Mouse (Mus musculus): ENCODE results near the gene Spint3. TPM values are rescaled to one million over a fixed set of nuclear protein-coding genes. Genes with fewer than 3 reads are reported as not detected.

Spint3 gene
- total RNA-seq, 2 experiments from 2014 or later: not detected

Other genes with a start within 250 kb of the Spint3 start
- gene Svs5, start 240.7 kb downstream of the Spint3 start, total RNA-seq (2015; ENCODE audit: low replicate concordance): not detected in 2 replicates
- not detected in 2 replicates for gene Svs5, start 240.7 kb downstream of the Spint3 start, total RNA-seq (2017; ENCODE audit: low replicate concordance)
- 78.0 and 99.7 TPM in 2 replicates for gene Slpi, start 184.4 kb downstream of the Spint3 start, total RNA-seq (2015; ENCODE audit: low replicate concordance)
- 6.9 and 12.7 TPM in 2 replicates for gene Slpi, start 184.4 kb downstream of the Spint3 start, total RNA-seq (2017; ENCODE audit: low replicate concordance)
- gene Rbpjl, start 170.3 kb downstream of the Spint3 start, total RNA-seq (2015; ENCODE audit: low replicate concordance): not detected in 2 replicates
- gene Rbpjl, start 170.3 kb downstream of the Spint3 start, total RNA-seq (2017; ENCODE audit: low replicate concordance): not detected in 2 replicates
- not detected in 2 replicates for gene Matn4, start 168.3 kb downstream of the Spint3 start, total RNA-seq (2015; ENCODE audit: low replicate concordance)
- not detected in 2 replicates for gene Matn4, start 168.3 kb downstream of the Spint3 start, total RNA-seq (2017; ENCODE audit: low replicate concordance)
- 0.38 and 0.42 TPM in 2 replicates for gene Sdc4, start 129.6 kb downstream of the Spint3 start, total RNA-seq (2015; ENCODE audit: low replicate concordance)
- gene Sdc4, start 129.6 kb downstream of the Spint3 start, total RNA-seq (2017; ENCODE audit: low replicate concordance): 0.09 and 0.98 TPM in 2 replicates
- gene Sys1, start 116.5 kb downstream of the Spint3 start, total RNA-seq (2015; ENCODE audit: low replicate concordance): 7.1 and 9.8 TPM in 2 replicates
- gene Sys1, start 116.5 kb downstream of the Spint3 start, total RNA-seq (2017; ENCODE audit: low replicate concordance): 3.7 and 17.0 TPM in 2 replicates
- not detected in 2 replicates for gene Gm20458, start 112.5 kb downstream of the Spint3 start, total RNA-seq (2015; ENCODE audit: low replicate concordance)
- not detected in 2 replicates for gene Gm20458, start 112.5 kb downstream of the Spint3 start, total RNA-seq (2017; ENCODE audit: low replicate concordance)
- not detected in 2 replicates for gene Trp53tg5, start 99.7 kb downstream of the Spint3 start, total RNA-seq (2015; ENCODE audit: low replicate concordance)
- not detected in 2 replicates for gene Trp53tg5, start 99.7 kb downstream of the Spint3 start, total RNA-seq (2017; ENCODE audit: low replicate concordance)
- gene Dbndd2, start 87.4 kb downstream of the Spint3 start, total RNA-seq (2015; ENCODE audit: low replicate concordance): 2.1 TPM in 1 of 2 replicates, not detected in the other
- gene Dbndd2, start 87.4 kb downstream of the Spint3 start, total RNA-seq (2017; ENCODE audit: low replicate concordance): 0.84 and 3.9 TPM in 2 replicates
- gene Pigt, start 75.9 kb downstream of the Spint3 start, total RNA-seq (2015; ENCODE audit: low replicate concordance): 13.6 and 17.1 TPM in 2 replicates
- gene Pigt, start 75.9 kb downstream of the Spint3 start, total RNA-seq (2017; ENCODE audit: low replicate concordance): 7.0 and 8.6 TPM in 2 replicates
- gene Wfdc2, start 11.0 kb downstream of the Spint3 start, total RNA-seq (2015; ENCODE audit: low replicate concordance): not detected in 2 replicates
- gene Wfdc2, start 11.0 kb downstream of the Spint3 start, total RNA-seq (2017; ENCODE audit: low replicate concordance): not detected in 2 replicates
- gene Wfdc6a, start 12.0 kb upstream of the Spint3 start, total RNA-seq (2015; ENCODE audit: low replicate concordance): not detected in 2 replicates
- gene Wfdc6a, start 12.0 kb upstream of the Spint3 start, total RNA-seq (2017; ENCODE audit: low replicate concordance): not detected in 2 replicates
- gene Eppin, start 20.1 kb upstream of the Spint3 start, total RNA-seq (2015; ENCODE audit: low replicate concordance): not detected in 2 replicates
- gene Eppin, start 20.1 kb upstream of the Spint3 start, total RNA-seq (2017; ENCODE audit: low replicate concordance): not detected in 2 replicates
- gene Wfdc6b, start 40.1 kb upstream of the Spint3 start, total RNA-seq (2015; ENCODE audit: low replicate concordance): not detected in 2 replicates
- not detected in 2 replicates for gene Wfdc6b, start 40.1 kb upstream of the Spint3 start, total RNA-seq (2017; ENCODE audit: low replicate concordance)
- gene Wfdc8, start 40.2 kb upstream of the Spint3 start, total RNA-seq (2015; ENCODE audit: low replicate concordance): not detected in 2 replicates
- gene Wfdc8, start 40.2 kb upstream of the Spint3 start, total RNA-seq (2017; ENCODE audit: low replicate concordance): not detected in 2 replicates
- gene Wfdc16, start 65.3 kb upstream of the Spint3 start, total RNA-seq (2015; ENCODE audit: low replicate concordance): not detected in 2 replicates
- not detected in 2 replicates for gene Wfdc16, start 65.3 kb upstream of the Spint3 start, total RNA-seq (2017; ENCODE audit: low replicate concordance)
- gene Wfdc10, start 82.6 kb upstream of the Spint3 start, total RNA-seq (2015; ENCODE audit: low replicate concordance): not detected in 2 replicates
- gene Wfdc10, start 82.6 kb upstream of the Spint3 start, total RNA-seq (2017; ENCODE audit: low replicate concordance): not detected in 2 replicates
- gene Wfdc9, start 83.1 kb upstream of the Spint3 start, total RNA-seq (2015; ENCODE audit: low replicate concordance): not detected in 2 replicates
- not detected in 2 replicates for gene Wfdc9, start 83.1 kb upstream of the Spint3 start, total RNA-seq (2017; ENCODE audit: low replicate concordance)
- not detected in 2 replicates for gene Wfdc11, start 100.6 kb upstream of the Spint3 start, total RNA-seq (2015; ENCODE audit: low replicate concordance)
- 0.77 TPM in 1 of 2 replicates, not detected in the other for gene Wfdc11, start 100.6 kb upstream of the Spint3 start, total RNA-seq (2017; ENCODE audit: low replicate concordance)
- not detected in 2 replicates for gene Wfdc13, start 111.6 kb upstream of the Spint3 start, total RNA-seq (2015; ENCODE audit: low replicate concordance)
- not detected in 2 replicates for gene Wfdc13, start 111.6 kb upstream of the Spint3 start, total RNA-seq (2017; ENCODE audit: low replicate concordance)
- not detected in 2 replicates for gene Spint4, start 125.0 kb upstream of the Spint3 start, total RNA-seq (2015; ENCODE audit: low replicate concordance)
- gene Spint4, start 125.0 kb upstream of the Spint3 start, total RNA-seq (2017; ENCODE audit: low replicate concordance): not detected in 2 replicates
- gene Spint5, start 141.8 kb upstream of the Spint3 start, total RNA-seq (2015; ENCODE audit: low replicate concordance): not detected in 2 replicates
- gene Spint5, start 141.8 kb upstream of the Spint3 start, total RNA-seq (2017; ENCODE audit: low replicate concordance): not detected in 2 replicates
- gene Wfdc3, start 172.5 kb upstream of the Spint3 start, total RNA-seq (2015; ENCODE audit: low replicate concordance): 16.7 and 19.9 TPM in 2 replicates
- 10.0 and 12.8 TPM in 2 replicates for gene Wfdc3, start 172.5 kb upstream of the Spint3 start, total RNA-seq (2017; ENCODE audit: low replicate concordance)
- 79.2 and 130 TPM in 2 replicates for gene Dnttip1, start 172.5 kb upstream of the Spint3 start, total RNA-seq (2015; ENCODE audit: low replicate concordance)
- 137 and 237 TPM in 2 replicates for gene Dnttip1, start 172.5 kb upstream of the Spint3 start, total RNA-seq (2017; ENCODE audit: low replicate concordance)
- 268 and 318 TPM in 2 replicates for gene Ube2c, start 196.4 kb upstream of the Spint3 start, total RNA-seq (2015; ENCODE audit: low replicate concordance)
- gene Ube2c, start 196.4 kb upstream of the Spint3 start, total RNA-seq (2017; ENCODE audit: low replicate concordance): 123 and 215 TPM in 2 replicates
- not detected in 2 replicates for gene Tnnc2, start 206.5 kb upstream of the Spint3 start, total RNA-seq (2015; ENCODE audit: low replicate concordance)
- gene Tnnc2, start 206.5 kb upstream of the Spint3 start, total RNA-seq (2017; ENCODE audit: low replicate concordance): not detected in 2 replicates
- 2.1 and 2.9 TPM in 2 replicates for gene Snx21, start 212.4 kb upstream of the Spint3 start, total RNA-seq (2015; ENCODE audit: low replicate concordance)
- 0.43 and 0.98 TPM in 2 replicates for gene Snx21, start 212.4 kb upstream of the Spint3 start, total RNA-seq (2017; ENCODE audit: low replicate concordance)
- 9.6 and 10.0 TPM in 2 replicates for gene Acot8, start 231.4 kb upstream of the Spint3 start, total RNA-seq (2015; ENCODE audit: low replicate concordance)
- 15.8 and 20.8 TPM in 2 replicates for gene Acot8, start 231.4 kb upstream of the Spint3 start, total RNA-seq (2017; ENCODE audit: low replicate concordance)
- gene Zswim3, start 231.6 kb upstream of the Spint3 start, total RNA-seq (2015; ENCODE audit: low replicate concordance): 0.58 and 1.9 TPM in 2 replicates
- gene Zswim3, start 231.6 kb upstream of the Spint3 start, total RNA-seq (2017; ENCODE audit: low replicate concordance): 2.0 and 4.5 TPM in 2 replicates
- 1.5 and 2.1 TPM in 2 replicates for gene Zswim1, start 249.2 kb upstream of the Spint3 start, total RNA-seq (2015; ENCODE audit: low replicate concordance)
- 0.60 and 1.1 TPM in 2 replicates for gene Zswim1, start 249.2 kb upstream of the Spint3 start, total RNA-seq (2017; ENCODE audit: low replicate concordance)

Measured in erythroblast, adult 5-6 weeks (primary cell).